Mouse (Mus musculus): ENCODE data around the gene Dhx32. TPM values are rescaled to one million over a fixed set of nuclear protein-coding genes. Genes with fewer than 3 reads are reported as not detected.

Dhx32 gene
- polyA plus RNA-seq, 1 experiment from 2014 or later: 43.8 TPM

GRCm38 (mm10) chr7:133781583-133781982, 943 bp downstream of the Dhx32 start:
- H3K9me3 ChIP-seq (ENCODE audit: control insufficient read depth): no peaks in the 10 kb centered on the region
- H3K4me3 ChIP-seq (ENCODE audit: low read depth, low read length): peak overlapping the region; percentile 3; the same call in 1 of the 2 replicates
- H3K9ac ChIP-seq (ENCODE audit: low read depth, low read length): no peak overlapping the region
- WGBS: 30% methylated on average over 6 of the region's 6 CpGs
- no peaks in the 10 kb centered on the region for H3K36me3 ChIP-seq (ENCODE audit: control insufficient read depth, insufficient read depth)
- H3K27me3 ChIP-seq (replicated peaks; ENCODE audit: control insufficient read depth, insufficient read depth, low read length): no peaks in the 10 kb centered on the region
- H3K27ac ChIP-seq (ENCODE audit: low read depth, low read length): peak overlapping the region; percentile 61; the same call in 1 of the 2 replicates
- no peak for ATAC-seq
- TF ChIP-seq CTCF (IDR thresholded peaks at IDR 0.05; ENCODE audit: low read depth): no peak
- H3K4me1 ChIP-seq (replicated peaks; ENCODE audit: control insufficient read depth, insufficient read depth, low read length): peaks cover 6% of the 10 kb centered on the region; the same call in 1 of the 2 replicates
- peak overlapping the region; percentile 56 for H3K4me2 ChIP-seq (replicated peaks; ENCODE audit: low read depth)

GRCm38 (mm10) chr7:133776626-133776996, 5.9 kb downstream of the Dhx32 start, which contains the start of gene Fank1:
Gene Fank1, plus strand, starts transcription at chr7:133776861.
- peak; percentile 91 for ATAC-seq
- Histone ChIP-seq H3K27me3 (replicated peaks; ENCODE audit: control insufficient read depth, insufficient read depth, low read length) (no peaks in the 10 kb centered on the region), H3K4me3 (ENCODE audit: low read depth, low read length) (peak within 1 kb of the TSS; percentile 67), H3K4me2 (replicated peaks; ENCODE audit: low read depth) (peak within 1 kb of the TSS; percentile 81), H3K27ac (ENCODE audit: low read depth, low read length) (peak within 1 kb of the TSS; percentile 82), H3K9me3 (ENCODE audit: control insufficient read depth) (no peaks in the 10 kb centered on the region), H3K9ac (ENCODE audit: low read depth, low read length) (peak within 1 kb of the TSS; percentile 62), H3K4me1 (replicated peaks; ENCODE audit: control insufficient read depth, insufficient read depth, low read length) (peaks cover 6% of the 10 kb centered on the region; the same call in 1 of the 2 replicates), H3K36me3 (ENCODE audit: control insufficient read depth, insufficient read depth) (no peaks in the 10 kb centered on the region)
- no peak for TF ChIP-seq CTCF (IDR thresholded peaks at IDR 0.05; ENCODE audit: low read depth)
- under 1% methylated on average over 39 of the region's 45 CpGs for WGBS

GRCm38 (mm10) chr7:133775796-133776625, 6.5 kb downstream of the Dhx32 start:
- H3K9me3 ChIP-seq (ENCODE audit: control insufficient read depth): no peaks in the 10 kb centered on the region
- no peaks in the 10 kb centered on the region for H3K27me3 ChIP-seq (replicated peaks; ENCODE audit: control insufficient read depth, insufficient read depth, low read length)
- H3K4me1 ChIP-seq (replicated peaks; ENCODE audit: control insufficient read depth, insufficient read depth, low read length): peaks cover 6% of the 10 kb centered on the region; the same call in 1 of the 2 replicates
- WGBS: 2% methylated on average over 38 of the region's 38 CpGs
- H3K9ac ChIP-seq (ENCODE audit: low read depth, low read length): peak overlapping the region; percentile 62
- H3K27ac ChIP-seq (ENCODE audit: low read depth, low read length): peak overlapping the region; percentile 82
- H3K36me3 ChIP-seq (ENCODE audit: control insufficient read depth, insufficient read depth): no peaks in the 10 kb centered on the region
- TF ChIP-seq CTCF (IDR thresholded peaks at IDR 0.05; ENCODE audit: low read depth): 0 out of 2 replicates have a peak, but pooled peaks have one; percentile 8
- H3K4me3 ChIP-seq (ENCODE audit: low read depth, low read length): peak overlapping the region; percentile 67
- 0 out of 2 replicates have a peak, but pooled peaks have one; percentile 12 for ATAC-seq
- H3K4me2 ChIP-seq (replicated peaks; ENCODE audit: low read depth): peak overlapping the region; percentile 81

- Histone ChIP-seq H3K9me3 (ENCODE audit: control insufficient read depth) (no peaks in the 10 kb centered on the region), H3K27me3 (replicated peaks; ENCODE audit: control insufficient read depth, insufficient read depth, low read length) (no peaks in the 10 kb centered on the region), H3K4me1 (replicated peaks; ENCODE audit: control insufficient read depth, insufficient read depth, low read length) (peaks cover 6% of the 10 kb centered on the region; the same call in 1 of the 2 replicates), H3K27ac (ENCODE audit: low read depth, low read length) (no peak overlapping the region), H3K9ac (ENCODE audit: low read depth, low read length) (no peak overlapping the region), H3K4me3 (ENCODE audit: low read depth, low read length) (peak overlapping the region; percentile 67), H3K36me3 (ENCODE audit: control insufficient read depth, insufficient read depth) (no peaks in the 10 kb centered on the region), H3K4me2 (replicated peaks; ENCODE audit: low read depth) (peak overlapping the region; percentile 81)
- ATAC-seq: no peak
- TF ChIP-seq CTCF (IDR thresholded peaks at IDR 0.05; ENCODE audit: low read depth): no peak
- 23% methylated on average over 5 of the region's 5 CpGs for WGBS
These were observed 7.3 kb downstream of the Dhx32 start for GRCm38 (mm10) chr7:133775179-133775578.

- no peak overlapping the region for H3K4me2 ChIP-seq (replicated peaks; ENCODE audit: low read depth)
- no peaks in the 10 kb centered on the region for H3K9me3 ChIP-seq (ENCODE audit: control insufficient read depth)
- no peaks in the 10 kb centered on the region for H3K27me3 ChIP-seq (replicated peaks; ENCODE audit: control insufficient read depth, insufficient read depth, low read length)
- no peaks in the 10 kb centered on the region; the same call in 1 of the 2 replicates for H3K4me1 ChIP-seq (replicated peaks; ENCODE audit: control insufficient read depth, insufficient read depth, low read length)
- TF ChIP-seq CTCF (IDR thresholded peaks at IDR 0.05; ENCODE audit: low read depth): no peak
- no peak for ATAC-seq
- H3K4me3 ChIP-seq (ENCODE audit: low read depth, low read length): no peak overlapping the region
- no peak overlapping the region; the same call in 1 of the 2 replicates for H3K27ac ChIP-seq (ENCODE audit: low read depth, low read length)
- no peak overlapping the region for H3K9ac ChIP-seq (ENCODE audit: low read depth, low read length)
- H3K36me3 ChIP-seq (ENCODE audit: control insufficient read depth, insufficient read depth): no peaks in the 10 kb centered on the region
- WGBS: 44% methylated on average over 5 of the region's 5 CpGs
These were observed 14.0 kb downstream of the Dhx32 start for GRCm38 (mm10) chr7:133768517-133768916.

- Histone ChIP-seq H3K27me3 (replicated peaks; ENCODE audit: control insufficient read depth, insufficient read depth, low read length) (no peaks in the 10 kb centered on the region), H3K36me3 (ENCODE audit: control insufficient read depth, insufficient read depth) (no peaks in the 10 kb centered on the region), H3K4me1 (replicated peaks; ENCODE audit: control insufficient read depth, insufficient read depth, low read length) (no peaks in the 10 kb centered on the region; the same call in 1 of the 2 replicates), H3K9ac (ENCODE audit: low read depth, low read length) (no peak overlapping the region), H3K9me3 (ENCODE audit: control insufficient read depth) (no peaks in the 10 kb centered on the region), H3K4me3 (ENCODE audit: low read depth, low read length) (no peak overlapping the region), H3K4me2 (replicated peaks; ENCODE audit: low read depth) (no peak overlapping the region), H3K27ac (ENCODE audit: low read depth, low read length) (peak overlapping the region; percentile 21; the same call in 1 of the 2 replicates)
- 70% methylated on average over 4 of the region's 4 CpGs for WGBS
- ATAC-seq: no peak
- TF ChIP-seq CTCF (IDR thresholded peaks at IDR 0.05; ENCODE audit: low read depth): no peak
These were observed 14.5 kb downstream of the Dhx32 start for GRCm38 (mm10) chr7:133768027-133768426.
